ENCODE assay signal across 23 mouse cellular contexts in the genomic region with DNA sequence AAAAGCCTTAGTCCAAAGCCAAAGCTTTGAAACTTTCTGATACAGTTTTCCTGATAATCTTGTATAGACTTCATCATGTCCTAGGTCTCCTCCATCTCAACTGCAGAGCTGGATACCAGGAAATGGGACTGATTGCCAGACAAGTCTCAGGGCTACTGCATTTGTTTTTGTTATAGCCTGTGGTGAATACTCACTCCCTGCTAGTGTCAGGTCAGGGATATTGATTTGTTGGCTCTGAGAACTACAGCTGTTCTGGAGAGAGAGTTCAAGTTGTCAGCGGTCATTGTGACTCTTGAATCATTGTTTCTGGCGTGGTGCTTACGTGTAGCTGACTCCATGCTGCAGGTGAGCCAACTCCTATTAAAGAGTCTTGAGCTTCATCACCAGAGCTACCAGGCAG. TPM values are rescaled to one million over a fixed set of nuclear protein-coding genes. Genes with fewer than 3 reads are reported as not detected.
DNase-seq lines count a peak whose midpoint lies in the region; ATAC-seq and TF ChIP-seq lines count a peak whose summit lies in the region.
"Had no signal": no experiment of that assay in that cellular context is flagged by ENCODE, and none has a peak within 500 bp of the region (broad histone marks: within the 10 kb centered on the region; RNA-seq: fewer than 3 reads in every experiment).

A gene (plus strand): TSS at position 301 of the 400 bp plus-strand sequence.

- no peak within 1 kb of the TSS for H3K4me2 ChIP-seq in liver, embryonic 12.5 days
- no peak within 1 kb of the TSS for H3K4me2 ChIP-seq in forebrain, embryonic 15.5 days (replicated peaks)
- H3K4me2 ChIP-seq: embryonic facial prominence, embryonic 12.5 days; embryonic facial prominence, embryonic 15.5 days; heart, embryonic 11.5 days; hindbrain, embryonic 12.5 days; hindbrain, embryonic 15.5 days had no signal

- no peak within 1 kb of the TSS for H3K27ac ChIP-seq in liver, adult 2 months (replicated peaks; ENCODE audit: insufficient read depth, low read depth, low read length)
- no peak within 1 kb of the TSS for H3K27ac ChIP-seq in liver, embryonic 12.5 days
- no peak within 1 kb of the TSS for H3K27ac ChIP-seq in testis, adult 2 months (ENCODE audit: control insufficient read depth, insufficient read depth, low read depth, low read length)
- H3K27ac ChIP-seq in forebrain, embryonic 15.5 days (replicated peaks): no peak within 1 kb of the TSS
- H3K27ac ChIP-seq: embryonic facial prominence, embryonic 12.5 days; embryonic facial prominence, embryonic 15.5 days; gastrocnemius, adult 2 months; hindbrain, embryonic 12.5 days; hindbrain, embryonic 15.5 days had no signal

- no peak for TF ChIP-seq POLR2A in liver, adult 2 months (IDR thresholded peaks at IDR 0.05; ENCODE audit: extremely low read depth, insufficient read depth, low read length)
- no peak for TF ChIP-seq POLR2A in testis, adult 2 months (IDR thresholded peaks at IDR 0.05; ENCODE audit: control insufficient read depth, low read depth, low read length)
- no peak for TF ChIP-seq POLR2A in brain, embryonic 14.5 days (IDR thresholded peaks at IDR 0.05; ENCODE audit: borderline replicate concordance, extremely low read depth, insufficient read depth, insufficient read length, poor library complexity, severe bottlenecking)

- H3K4me3 ChIP-seq in liver, adult 2 months (ENCODE audit: insufficient read depth, low read depth, low read length): no peak within 1 kb of the TSS
- H3K4me3 ChIP-seq in liver, embryonic 12.5 days: no peak within 1 kb of the TSS
- no peak within 1 kb of the TSS for H3K4me3 ChIP-seq in testis, adult 2 months (ENCODE audit: control insufficient read depth, low read depth, low read length)
- H3K4me3 ChIP-seq in forebrain, embryonic 15.5 days: no peak within 1 kb of the TSS
- H3K4me3 ChIP-seq: embryonic facial prominence, embryonic 12.5 days; embryonic facial prominence, embryonic 15.5 days; gastrocnemius, adult 2 months; hindbrain, embryonic 12.5 days; hindbrain, embryonic 15.5 days had no signal

- peak; percentile 39 for DNase-seq in liver, adult 2 months (ENCODE audit: extremely low read depth, low read depth, low spot score)
- no peak for DNase-seq in testis, postnatal 10 days (ENCODE audit: low spot score)
- no peak for DNase-seq in brain, embryonic 14.5 days (ENCODE audit: low read depth)
- DNase-seq in kidney, adult 8-10 months: no peak
- DNase-seq: adrenal gland, adult 8-10 months; adrenal gland, postnatal 25 days; cerebellum, adult 11 months; cerebellum, adult 9-10 months; cerebellum, postnatal 14 days; gastrocnemius, adult 2 months; gastrocnemius, postnatal 14 days; heart, adult 11 months had no signal

- peaks cover 4% of the 10 kb centered on the region for H3K4me1 ChIP-seq in liver, adult 2 months (ENCODE audit: control insufficient read depth, insufficient read depth, low read length)
- no peaks in the 10 kb centered on the region for H3K4me1 ChIP-seq in liver, embryonic 12.5 days
- H3K4me1 ChIP-seq in testis, adult 2 months (ENCODE audit: control insufficient read depth, insufficient read depth, low read length): no peaks in the 10 kb centered on the region
- no peaks in the 10 kb centered on the region for H3K4me1 ChIP-seq in forebrain, embryonic 15.5 days
- H3K4me1 ChIP-seq: embryonic facial prominence, embryonic 12.5 days; embryonic facial prominence, embryonic 15.5 days; hindbrain, embryonic 12.5 days; hindbrain, embryonic 15.5 days had no signal

- no peaks in the 10 kb centered on the region for H3K27me3 ChIP-seq in liver, adult 2 months (ENCODE audit: control insufficient read depth, insufficient read depth, low read length)
- H3K27me3 ChIP-seq in liver, embryonic 12.5 days (replicated peaks): no peaks in the 10 kb centered on the region
- H3K27me3 ChIP-seq in testis, adult 2 months (ENCODE audit: control insufficient read depth, insufficient read depth, low read length): no peaks in the 10 kb centered on the region
- no peaks in the 10 kb centered on the region for H3K27me3 ChIP-seq in forebrain, embryonic 15.5 days
- H3K27me3 ChIP-seq: embryonic facial prominence, embryonic 12.5 days; embryonic facial prominence, embryonic 15.5 days; hindbrain, embryonic 12.5 days; hindbrain, embryonic 15.5 days had no signal

- TF ChIP-seq CTCF in liver, adult 2 months (IDR thresholded peaks at IDR 0.05; ENCODE audit: low read depth, low read length): no peak
- no peak for TF ChIP-seq CTCF in testis, adult 2 months (IDR thresholded peaks at IDR 0.05; ENCODE audit: control insufficient read depth, insufficient read depth, insufficient replicate concordance, low read depth, low read length)
- no peak for TF ChIP-seq CTCF in brain, embryonic 14.5 days (IDR thresholded peaks at IDR 0.05; ENCODE audit: borderline replicate concordance, extremely low read depth, insufficient read depth, insufficient read length)

- 15% methylated on average over 3 of the region's 3 CpGs for WGBS in liver, adult 2 months
- 71% methylated on average over 3 of the region's 3 CpGs for WGBS in liver, embryonic 12.5 days (ENCODE audit: insufficient replicate concordance)
- WGBS in forebrain, embryonic 15.5 days: 89% methylated on average over 3 of the region's 3 CpGs

- ATAC-seq in liver, embryonic 12.5 days: no peak
- ATAC-seq in forebrain, embryonic 15.5 days (replicated peaks): no peak
- ATAC-seq: activated CD4-positive, CD25-positive, alpha-beta regulatory T cell, adult 4 months; CD4-positive, CD25-positive, alpha-beta regulatory T cell, adult 4 months; forebrain, embryonic 14.5 days had no signal

- H3K9ac ChIP-seq in liver, adult 2 months (ENCODE audit: low read depth, low read length): no peak within 1 kb of the TSS
- no peak within 1 kb of the TSS for H3K9ac ChIP-seq in liver, embryonic 12.5 days
- no peak within 1 kb of the TSS for H3K9ac ChIP-seq in forebrain, embryonic 15.5 days (replicated peaks)
- H3K9ac ChIP-seq: embryonic facial prominence, embryonic 12.5 days; embryonic facial prominence, embryonic 15.5 days; hindbrain, embryonic 12.5 days; hindbrain, embryonic 15.5 days had no signal

- peaks cover 16% of the 10 kb centered on the region for H3K36me3 ChIP-seq in liver, adult 2 months (ENCODE audit: control insufficient read depth, insufficient read depth, low read length)
- peaks cover 22% of the 10 kb centered on the region for H3K36me3 ChIP-seq in liver, embryonic 12.5 days
- no peaks in the 10 kb centered on the region for H3K36me3 ChIP-seq in testis, adult 2 months (ENCODE audit: control insufficient read depth, insufficient read depth, low read length)
- H3K36me3 ChIP-seq in forebrain, embryonic 15.5 days: peaks cover 25% of the 10 kb centered on the region

- no peaks in the 10 kb centered on the region for H3K9me3 ChIP-seq in liver, embryonic 12.5 days (replicated peaks)
- H3K9me3 ChIP-seq in forebrain, embryonic 15.5 days: no peaks in the 10 kb centered on the region
- H3K9me3 ChIP-seq: embryonic facial prominence, embryonic 12.5 days; embryonic facial prominence, embryonic 15.5 days; hindbrain, embryonic 12.5 days; hindbrain, embryonic 15.5 days had no signal

- H3K79me2 ChIP-seq in liver, adult 2 months (ENCODE audit: control insufficient read depth, insufficient read depth, low read length): no peaks in the 10 kb centered on the region

RNA-seq across cellular contexts. Expression of the gene that starts here (rescaled TPM):
- 0.37 and 0.67 TPM in 2 replicates for total RNA-seq in liver, adult 2 months (2014; rRNA removed)
- 0.21 and 0.34 TPM in 2 replicates for polyA plus RNA-seq in liver, adult 2 months (2012; rRNA removed)
- polyA plus RNA-seq in liver, embryonic 12.5 days (2016; fragmentation: Nextera tagmentation; extraction: Ambion mirVana): 0.45 and 0.77 TPM in 2 replicates
- 10.3 and 13.3 TPM in 2 replicates for polyA plus RNA-seq in testis, adult 2 months (2012; rRNA removed)
- 11.6 and 13.6 TPM in 2 replicates for polyA plus RNA-seq in brain, embryonic 14.5 days (2012; rRNA removed)
- polyA plus RNA-seq in forebrain, embryonic 15.5 days (2015; fragmentation: Nextera tagmentation; extraction: Ambion mirVana): 4.1 and 4.5 TPM in 2 replicates

Comparison
In these comparisons a context has a peak if more than half of its experiments do, and no peak if none do; other contexts are left out.
1. Peak in DNase-seq in liver, adult 2 months; RNA of the gene not detected or under 1 TPM.